Mouse (Mus musculus) lung, postnatal 10 days (tissue): Measurements from ENCODE around the gene Gne.
A peak's percentile ranks its signal among the peaks of the same experiment; 100 is the strongest.

Source experiments
- DNase-seq: peaks from one replicate; pipeline ENCODE4 v3.0.0; 2021

Gne gene

DNA sequence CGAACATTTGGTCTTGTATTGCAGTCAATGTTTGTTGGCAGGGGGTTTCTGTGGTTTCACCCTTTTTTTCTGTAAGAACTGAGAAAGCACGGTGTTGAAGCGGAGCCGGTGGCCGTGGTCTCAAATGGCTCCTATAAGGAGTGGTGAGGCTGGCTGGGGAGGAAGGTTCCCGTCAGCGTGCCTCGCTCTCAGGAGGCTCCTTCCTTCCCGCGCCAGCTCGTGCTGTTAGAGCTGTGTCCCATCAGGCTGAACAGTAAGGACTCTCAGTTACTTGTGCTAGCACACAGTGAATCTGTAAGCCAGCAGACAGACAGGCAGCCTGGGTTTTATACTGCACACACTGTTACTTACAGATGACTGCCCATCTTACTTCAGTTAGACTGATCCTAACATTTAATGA, 61.2 kb downstream of the Gne start:
- no peak for DNase-seq

DNA sequence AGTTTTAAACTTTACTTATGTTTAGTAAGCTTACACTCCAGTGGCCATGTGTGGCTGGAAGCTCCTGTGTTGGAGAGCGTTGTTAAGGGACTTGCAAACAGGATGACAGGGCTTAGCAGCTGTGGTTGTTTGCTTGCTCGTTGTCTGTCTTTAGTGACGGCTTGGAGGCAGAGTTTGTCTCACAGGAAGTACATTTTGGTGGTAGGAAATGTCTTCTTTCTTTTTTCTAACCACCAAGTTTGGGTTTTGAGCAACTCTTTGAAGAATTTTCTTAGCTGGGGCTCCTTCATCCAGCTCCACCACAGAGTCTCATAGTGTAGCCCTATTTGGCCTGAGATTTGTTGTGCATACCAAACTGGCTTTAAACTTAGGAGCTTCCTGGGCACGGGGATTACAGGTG, 61.7 kb downstream of the Gne start:
- DNase-seq = no peak

DNA sequence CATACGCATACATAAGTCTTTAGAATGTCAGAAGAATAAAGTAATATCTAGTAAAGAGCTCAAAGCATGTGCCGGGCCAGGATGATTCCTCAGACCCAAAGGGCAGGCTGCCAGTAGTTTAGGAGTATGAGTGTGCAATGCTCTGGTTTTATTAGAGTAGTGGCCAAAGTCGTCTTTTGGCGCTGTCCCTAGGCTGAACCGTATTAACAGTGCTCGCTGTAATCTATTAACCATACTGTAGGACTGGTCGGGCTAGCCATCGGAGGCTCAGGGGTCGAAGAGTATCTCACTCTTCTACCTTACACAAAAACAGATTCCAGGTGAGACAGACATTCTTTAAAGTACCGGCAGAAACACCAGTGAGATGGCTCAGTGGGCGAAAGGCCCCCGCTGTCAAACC, 67.2 kb downstream of the Gne start:
- DNase-seq = no peak

DNA sequence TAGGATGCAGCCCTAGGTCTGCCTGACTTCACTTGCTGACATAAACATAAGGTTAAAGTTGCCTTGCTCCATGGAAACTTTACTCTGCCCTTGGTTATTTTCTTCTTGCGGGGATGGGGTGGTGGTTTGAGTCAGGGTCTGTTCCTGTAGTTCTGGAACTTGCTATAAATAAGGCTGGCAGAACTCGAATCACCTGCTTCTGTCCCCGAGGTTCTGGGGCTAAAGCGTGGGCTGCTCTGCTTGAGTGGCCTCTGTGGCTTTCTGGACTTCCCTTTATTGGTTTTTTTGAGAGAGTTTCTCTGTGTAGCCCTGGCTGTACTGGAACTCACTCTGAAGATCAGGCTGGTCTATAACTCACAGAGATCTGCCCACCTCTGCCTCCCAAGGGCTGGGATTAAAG, 67.9 kb downstream of the Gne start:
- DNase-seq = no peak

DNA sequence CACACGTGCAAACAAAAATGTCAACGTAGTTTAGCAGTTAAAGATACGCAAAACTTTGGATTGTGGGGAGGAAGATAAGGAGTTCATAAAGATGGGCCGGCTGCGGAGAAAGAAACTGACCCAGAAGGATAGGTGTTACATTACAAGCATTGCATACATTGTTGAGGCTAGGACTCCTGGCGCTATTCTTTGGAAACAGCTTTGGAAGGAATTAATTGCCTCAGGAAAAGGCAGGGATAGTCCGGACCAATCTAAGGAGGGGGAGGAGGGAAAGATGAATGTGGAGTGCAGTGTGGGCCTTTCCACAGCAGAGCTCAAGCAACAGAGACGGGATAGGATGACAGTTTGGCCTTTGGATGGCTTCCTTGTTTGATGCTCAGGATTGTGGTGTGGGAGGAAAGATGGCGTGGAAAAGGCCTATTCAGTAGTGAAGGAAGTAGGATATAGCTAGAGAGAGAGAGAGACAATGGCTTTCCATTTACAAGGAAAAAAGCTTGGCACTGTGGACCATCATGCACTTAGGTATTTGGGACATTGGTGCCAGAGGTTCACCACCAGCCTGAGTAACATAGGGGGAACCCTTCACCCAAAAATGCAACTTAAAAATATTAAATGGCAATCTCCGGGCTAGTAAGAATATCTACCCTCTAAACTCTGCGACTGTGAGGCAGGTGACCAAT, 70.4 kb downstream of the Gne start:
- DNase-seq = no peak

DNA sequence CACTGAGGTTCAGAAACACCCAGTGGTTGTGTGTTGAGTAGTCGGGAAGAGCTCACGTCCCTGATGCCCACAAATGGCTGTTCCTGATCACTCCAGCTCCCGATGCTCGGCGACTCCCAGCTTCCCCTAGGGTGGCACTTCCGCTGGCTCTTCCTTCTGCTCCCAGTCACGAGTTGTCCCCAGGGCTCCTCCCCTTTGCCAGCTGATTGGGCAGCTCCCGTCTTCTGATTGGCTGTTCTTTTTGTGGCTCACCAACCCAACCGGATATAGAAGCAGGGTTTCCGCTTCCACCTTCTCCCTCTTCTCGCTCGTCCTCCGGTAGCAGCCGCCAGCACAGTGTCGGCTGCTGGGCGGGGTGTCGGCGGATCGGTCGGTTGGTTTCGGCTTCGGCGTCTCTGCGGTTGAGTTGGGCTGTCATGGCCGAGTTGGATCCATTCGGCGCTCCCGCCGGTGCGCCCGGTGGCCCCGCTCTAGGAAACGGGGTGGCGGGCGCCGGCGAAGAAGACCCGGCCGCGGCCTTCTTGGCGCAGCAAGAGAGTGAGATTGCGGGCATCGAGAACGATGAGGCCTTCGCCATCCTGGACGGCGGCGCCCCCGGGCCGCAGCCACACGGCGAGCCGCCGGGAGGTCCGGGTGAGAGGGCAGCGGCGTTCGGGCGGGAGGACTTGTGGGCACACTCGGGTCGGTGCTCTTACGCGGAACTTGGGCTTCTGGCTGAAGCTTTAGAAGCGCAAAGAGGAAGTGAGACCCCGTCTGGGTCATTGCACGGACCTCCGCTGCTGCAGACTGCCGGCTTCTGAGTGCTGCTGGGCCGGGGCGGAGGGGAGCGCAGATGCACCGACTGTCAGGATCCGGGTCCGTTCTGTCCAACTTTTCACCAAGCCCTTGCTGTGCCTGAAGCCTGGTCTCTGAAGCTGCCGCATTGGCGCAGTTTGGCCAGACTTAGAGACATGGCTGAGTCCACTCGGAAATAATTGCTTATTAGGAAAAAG, 71.3 kb downstream of the Gne start:
- peak; percentile 97 for DNase-seq

DNA sequence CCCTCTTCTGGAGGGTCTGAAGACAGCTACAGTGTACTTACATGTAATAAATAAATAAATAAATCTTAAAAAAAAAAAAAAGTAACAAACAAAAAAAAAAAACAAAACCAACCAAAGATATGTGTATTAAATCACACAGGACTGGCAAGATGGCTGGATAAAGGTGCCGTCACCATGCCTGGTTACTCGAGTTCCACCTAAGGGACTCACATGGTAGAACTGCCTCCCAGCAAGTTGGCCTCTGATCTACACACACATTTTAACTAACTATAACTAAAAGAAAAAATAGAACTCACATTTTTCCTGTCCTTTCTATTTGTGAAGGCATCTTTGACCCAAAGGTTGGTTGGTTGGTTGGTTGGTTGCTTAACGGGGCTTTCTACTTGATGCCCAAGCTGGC, 72.2 kb downstream of the Gne start:
- no peak for DNase-seq

DNA sequence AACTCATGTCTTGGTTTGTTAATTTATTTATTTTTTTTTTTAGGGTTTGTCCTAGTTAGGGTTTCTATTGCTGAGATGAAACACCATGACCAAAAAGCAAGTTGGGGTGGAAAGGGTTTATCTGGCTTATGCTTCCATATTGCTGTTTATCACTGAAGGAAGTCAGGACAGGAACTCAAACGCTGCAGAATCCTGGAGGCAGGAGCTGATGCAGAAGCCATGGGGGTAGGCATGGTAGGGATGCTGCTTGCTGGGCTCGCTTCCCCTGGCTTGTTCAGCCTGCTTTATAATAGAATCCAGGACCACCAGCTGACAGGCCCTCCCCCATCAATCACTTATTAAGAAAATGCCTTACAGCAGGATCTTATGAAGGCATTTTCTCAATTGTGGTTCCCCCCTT, 73.1 kb downstream of the Gne start:
- DNase-seq = no peak

DNA sequence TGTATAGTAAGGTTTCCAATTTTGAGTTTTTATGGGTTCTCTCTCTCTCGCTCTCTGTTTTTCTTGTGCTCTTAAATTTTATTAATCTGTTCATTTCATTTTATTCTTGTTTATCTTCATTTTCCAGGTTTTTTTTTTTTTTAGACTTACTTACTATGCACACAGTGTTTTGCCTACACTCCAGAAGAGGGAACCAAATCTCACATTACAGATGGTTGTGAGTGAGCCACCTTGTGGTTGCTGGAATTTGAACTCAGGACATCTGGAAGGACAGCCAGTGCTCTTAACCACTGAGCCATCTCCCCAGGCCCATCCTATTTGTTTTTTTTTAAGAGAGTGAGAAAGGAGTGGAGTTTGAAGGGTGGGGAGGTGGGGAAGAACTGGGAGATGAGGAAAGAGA, 73.8 kb downstream of the Gne start:
- DNase-seq = no peak

DNA sequence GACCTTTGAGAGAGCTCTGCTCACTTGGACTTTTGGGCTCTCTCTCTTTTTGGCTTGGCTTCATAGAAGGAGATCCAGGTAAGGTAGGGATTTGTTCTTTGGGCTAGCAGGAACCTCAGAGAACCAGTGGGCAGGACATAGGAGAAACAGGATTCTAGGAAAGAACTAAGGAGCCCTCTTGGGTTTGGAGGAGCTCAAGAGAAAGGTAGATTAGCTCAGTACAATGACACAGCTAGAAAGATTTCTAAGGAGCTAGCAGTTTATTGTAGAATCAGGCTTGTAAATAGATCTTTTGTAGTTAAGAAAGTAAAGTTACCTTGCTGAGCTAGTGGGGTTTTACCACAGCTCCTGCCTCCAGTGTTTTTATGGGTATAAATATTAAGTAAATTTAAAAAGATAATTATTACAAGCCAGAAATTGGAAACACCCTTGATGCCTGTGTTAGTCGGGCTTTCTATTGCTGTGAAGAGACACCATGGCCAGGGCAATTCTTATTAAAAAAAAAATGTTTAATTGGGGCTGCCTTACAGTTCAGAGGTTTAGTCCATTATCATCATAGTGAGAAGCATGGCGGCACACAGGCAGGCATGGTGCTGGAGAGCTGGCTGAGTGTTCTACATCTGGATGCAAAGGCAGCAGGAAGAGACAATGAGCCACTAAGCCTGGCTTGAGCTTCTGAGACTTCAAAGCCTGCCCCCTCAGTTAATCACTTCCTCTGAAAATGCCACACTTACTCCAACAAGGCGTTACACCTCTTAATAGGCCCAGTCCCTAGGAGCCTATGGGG, 79.2 kb downstream of the Gne start:
- DNase-seq = no peak

DNA sequence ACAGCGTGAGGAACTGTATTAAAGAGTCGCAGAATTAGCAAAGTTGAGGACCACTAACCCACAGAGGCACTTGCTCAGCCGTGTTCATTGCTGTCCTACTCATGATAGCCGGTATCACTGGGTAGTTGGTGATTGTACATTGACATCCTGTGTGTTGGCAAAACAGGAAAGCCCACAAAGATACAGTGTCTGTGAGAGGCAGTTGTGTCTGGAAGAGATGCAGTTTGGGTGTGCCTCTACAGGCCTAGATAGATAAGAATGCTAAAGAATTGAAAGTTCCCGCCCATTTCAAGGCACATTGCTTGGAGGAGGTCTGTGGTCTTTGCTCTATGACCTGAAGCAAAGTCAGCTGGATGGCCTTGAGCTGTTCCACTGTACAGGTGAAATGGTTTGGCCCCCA, 79.9 kb downstream of the Gne start, which contains the start of gene Clta:
Gene Clta, plus strand, starts transcription at position 327 of the 400 bp plus-strand sequence.
- no peak for DNase-seq

DNA sequence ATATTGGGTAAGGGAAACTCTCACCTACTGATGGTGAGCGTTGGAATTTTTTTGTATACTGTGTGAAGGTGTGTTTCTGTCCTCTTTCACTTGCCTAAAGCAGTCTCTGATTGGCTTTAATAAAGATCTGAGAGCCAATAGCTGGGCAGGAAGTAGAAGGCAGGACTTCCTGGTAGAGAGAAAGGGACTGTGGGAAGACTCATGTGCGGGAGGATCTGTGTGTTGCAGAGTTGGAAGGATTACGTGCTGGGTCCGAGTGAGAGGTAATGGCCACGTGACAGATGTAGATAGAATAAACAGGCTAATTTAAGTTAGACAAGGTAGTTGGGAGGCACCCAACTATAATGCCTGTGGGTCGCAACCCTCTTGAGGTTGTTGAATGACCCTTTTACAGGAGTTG, 80.4 kb downstream of the Gne start:
- DNase-seq = no peak

DNA sequence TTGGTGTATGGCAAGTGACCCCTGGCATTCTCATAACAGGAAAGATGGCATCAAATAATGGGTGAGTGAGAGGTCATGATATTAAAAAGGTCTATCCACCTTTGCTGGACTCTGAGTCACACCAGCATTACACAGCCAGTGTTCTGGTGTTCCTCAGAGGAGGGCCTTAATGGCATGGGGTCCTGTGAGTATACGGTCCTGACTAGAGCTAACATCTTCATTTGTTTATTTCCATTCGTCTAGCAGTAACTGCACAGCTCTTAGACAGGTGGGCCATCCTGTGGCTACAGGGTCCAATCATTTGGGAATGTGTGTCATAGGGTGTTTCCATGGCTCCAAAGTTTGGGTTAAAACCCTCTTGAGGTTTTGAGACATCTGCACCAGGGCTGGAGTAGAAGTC, 89.6 kb downstream of the Gne start:
- DNase-seq = no peak

DNA sequence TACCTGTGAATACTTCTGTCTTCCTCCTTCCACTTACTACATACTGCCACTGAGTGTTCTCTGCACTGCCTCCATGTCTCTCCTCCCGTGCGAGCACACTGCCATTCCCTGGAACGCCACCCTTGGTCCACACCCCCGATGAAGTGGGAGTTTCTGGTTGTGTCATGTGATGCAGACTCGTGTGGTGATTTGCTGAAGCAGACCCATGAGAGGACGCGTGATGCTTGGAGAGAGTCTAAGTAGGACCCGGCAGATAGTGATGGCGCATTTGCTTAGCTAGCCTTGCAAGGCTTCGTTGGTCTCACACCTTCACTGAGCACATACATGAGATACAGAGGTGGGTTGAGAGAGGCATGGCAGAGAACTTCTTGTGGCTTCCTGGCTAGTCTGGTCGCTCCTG, 90.9 kb downstream of the Gne start:
- DNase-seq = no peak

DNA sequence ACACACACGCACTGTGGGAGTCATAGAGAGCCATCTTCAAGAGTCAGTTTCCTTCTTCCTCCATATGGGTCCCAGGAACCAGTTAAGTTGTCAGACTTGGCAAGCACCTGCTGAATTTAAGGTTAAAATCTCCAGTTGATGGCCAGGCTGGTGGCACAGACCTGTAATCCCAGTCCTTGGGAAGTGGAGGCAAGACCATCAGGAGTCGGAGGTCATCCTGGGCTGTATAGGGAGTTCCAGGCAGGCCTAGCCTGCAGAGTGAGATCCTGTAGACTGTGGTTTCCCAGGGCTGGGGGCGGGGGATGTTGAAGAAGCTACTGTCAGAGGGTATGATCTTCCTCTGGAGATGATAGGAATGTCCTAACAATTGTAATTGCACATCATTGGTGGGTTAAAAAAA, 95.0 kb downstream of the Gne start:
- DNase-seq = no peak

DNA sequence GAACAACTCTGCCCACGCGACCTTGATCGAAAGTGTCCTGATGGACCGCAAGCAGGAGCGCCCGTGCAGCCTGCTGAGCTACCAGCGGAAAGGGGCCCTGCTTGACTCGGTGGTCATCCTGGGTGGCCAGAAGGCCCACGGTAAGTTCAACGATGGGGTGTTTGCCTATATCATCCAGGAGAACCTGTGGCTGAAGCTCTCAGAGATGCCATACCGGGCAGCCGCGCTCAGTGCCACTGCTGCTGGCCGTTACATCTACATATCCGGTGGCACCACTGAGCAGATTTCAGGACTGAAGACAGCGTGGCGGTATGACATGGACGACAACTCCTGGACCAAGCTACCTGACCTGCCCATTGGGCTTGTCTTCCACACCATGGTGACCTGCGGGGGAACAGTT, 99.7 kb downstream of the Gne start:
- no peak for DNase-seq
